Mouse (Mus musculus): ENCODE measurements around the gene Gpank1.

DNA sequence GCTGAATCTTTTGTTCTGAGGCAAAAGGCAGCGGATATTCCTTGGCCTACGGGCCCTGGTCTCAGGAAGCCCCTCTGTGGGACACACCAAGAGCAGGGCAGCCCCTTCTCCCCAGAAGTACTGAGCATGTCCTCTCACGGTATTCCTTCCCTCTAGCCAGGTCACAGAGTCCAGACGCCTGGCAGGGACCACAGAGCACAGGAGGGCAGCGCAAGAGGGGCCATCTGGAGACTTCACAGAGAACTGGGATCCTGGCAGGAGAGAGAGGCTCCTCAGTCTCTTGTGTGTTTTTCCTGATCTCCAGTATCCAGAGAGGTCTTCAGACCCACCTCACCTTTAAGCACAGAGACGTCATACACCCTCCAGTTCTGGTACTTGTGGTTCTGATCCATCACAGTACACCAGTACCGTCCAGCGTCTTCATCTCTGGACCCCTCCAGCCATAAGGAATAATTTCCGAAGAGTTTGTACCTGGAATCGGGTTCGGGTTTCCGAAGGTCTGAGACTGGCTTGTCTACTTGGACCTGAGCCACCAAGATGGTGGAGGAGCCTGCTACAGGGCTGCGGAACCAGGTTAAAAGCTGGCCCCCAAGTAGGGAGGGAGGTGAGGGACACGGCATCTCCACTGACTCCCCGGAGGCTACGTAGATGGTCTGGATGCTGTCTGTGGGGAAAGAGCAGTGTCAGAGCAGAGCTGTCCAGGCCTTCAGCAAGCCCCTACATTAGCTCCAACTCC lies 38.2 kb upstream of the Gpank1 start:
- no peak for TF ChIP-seq CTCF (IDR thresholded peaks at IDR 0.05)
- TF ChIP-seq POLR2A (IDR thresholded peaks at IDR 0.05; ENCODE audit: insufficient read depth, low read depth, low read length) = no peak

Measured in heart, adult 2 months (tissue).